In genomic region chr3:137951819-137952218, GRCm38 (mm10) we compare ENCODE assay signal across 10 mouse cellular contexts. TPM values are rescaled to one million over a fixed set of nuclear protein-coding genes. Genes with fewer than 3 reads are reported as not detected.
DNase-seq lines count a peak whose midpoint lies in the region; ATAC-seq and TF ChIP-seq lines count a peak whose summit lies in the region.
"Had no signal": no experiment of that assay in that cellular context is flagged by ENCODE, and none has a peak within 500 bp of the region (broad histone marks: within the 10 kb centered on the region; RNA-seq: fewer than 3 reads in every experiment).

No protein-coding gene starts in this region.

- no peak for DNase-seq in hindbrain, embryonic 10.5 days (ENCODE audit: low spot score)
- DNase-seq in hindbrain, embryonic 14.5 days (ENCODE audit: low spot score), result no peak
- peak; percentile 71 for DNase-seq in MEL (ENCODE audit: low read depth, low spot score)
- peak; percentile 62 to 68 (median 62) for DNase-seq in liver, embryonic 14.5 days (ENCODE audit: low read depth in 3 of 3, low spot score in 3 of 3)
- no peak for DNase-seq in ovary, postnatal 14 days (ENCODE audit: low spot score)
- DNase-seq in spleen, adult 12 weeks (ENCODE audit: low spot score), result no peak
- DNase-seq: left cerebral cortex, postnatal 4 days; thymus, adult 18-20 months had no signal

- WGBS in hindbrain, embryonic 10.5 days, result 44% methylated on average over 7 of the region's 7 CpGs
- WGBS in hindbrain, embryonic 14.5 days, result 39% methylated on average over 7 of the region's 7 CpGs
- WGBS in liver, embryonic 14.5 days (ENCODE audit: insufficient replicate concordance), result 5% methylated on average over 7 of the region's 7 CpGs

- H3K4me2 ChIP-seq in hindbrain, embryonic 14.5 days (replicated peaks), result no peak overlapping the region
- peak overlapping the region; percentile 40 for H3K4me2 ChIP-seq in liver, embryonic 14.5 days (ENCODE audit: low read depth)

- H3K27ac ChIP-seq in hindbrain, embryonic 10.5 days, result peak overlapping the region; percentile 18; the same call in 1 of the 2 replicates
- H3K27ac ChIP-seq in hindbrain, embryonic 14.5 days, result no peak overlapping the region
- H3K27ac ChIP-seq in MEL (ENCODE audit: control insufficient read depth, low read depth, low read length), result peak overlapping the region; percentile 90
- peak overlapping the region; percentile 32 for H3K27ac ChIP-seq in embryonic fibroblast, embryonic 13.5 days (ENCODE audit: insufficient read depth, low read length)
- H3K27ac ChIP-seq in liver, embryonic 14.5 days, result peak overlapping the region; percentile 74

- no peaks in the 10 kb centered on the region for H3K36me3 ChIP-seq in hindbrain, embryonic 10.5 days
- H3K36me3 ChIP-seq in hindbrain, embryonic 14.5 days (replicated peaks; ENCODE audit: control insufficient read depth, insufficient read depth), result no peaks in the 10 kb centered on the region
- peaks cover 3 to 85% of the 10 kb centered on the region in 2 experiments for H3K36me3 ChIP-seq in MEL (ENCODE audit: control insufficient read depth in 1 of 2, insufficient read depth in 2 of 2, low read length in 2 of 2)
- H3K36me3 ChIP-seq in liver, embryonic 14.5 days (replicated peaks; ENCODE audit: control insufficient read depth, insufficient read depth, low read depth), result peaks cover 2% of the 10 kb centered on the region; the same call in 1 of the 2 replicates

- peak in 1 of 2 experiments; percentile 76; a peak in 2 of 4 replicates for TF ChIP-seq EP300 in MEL (IDR thresholded peaks at IDR 0.05; ENCODE audit: low read depth in 1 of 2, low read length in 2 of 2)
- TF ChIP-seq EP300 in liver, embryonic 14.5 days (IDR thresholded peaks at IDR 0.05; ENCODE audit: low read depth), result peak; percentile 71

- TF ChIP-seq RAD21 in MEL (IDR thresholded peaks at IDR 0.05; ENCODE audit: low read depth, low read length), result no peak

- no peaks in the 10 kb centered on the region for H3K27me3 ChIP-seq in hindbrain, embryonic 10.5 days (ENCODE audit: insufficient read depth, poor library complexity, severe bottlenecking)
- no peaks in the 10 kb centered on the region for H3K27me3 ChIP-seq in hindbrain, embryonic 14.5 days (ENCODE audit: control insufficient read depth, insufficient read depth, low read length)
- H3K27me3 ChIP-seq in MEL (ENCODE audit: control insufficient read depth in 1 of 2, insufficient read depth in 2 of 2, low read length in 2 of 2), result no peaks in the 10 kb centered on the region
- H3K27me3 ChIP-seq in liver, embryonic 14.5 days (ENCODE audit: control insufficient read depth, insufficient read depth, low read length), result no peaks in the 10 kb centered on the region

- H3K9ac ChIP-seq in hindbrain, embryonic 14.5 days, result no peak overlapping the region
- H3K9ac ChIP-seq in MEL (ENCODE audit: control insufficient read depth, low read depth, low read length, poor library complexity, severe bottlenecking), result peak overlapping the region; percentile 51
- peak overlapping the region; percentile 20; the same call in 1 of the 2 replicates for H3K9ac ChIP-seq in liver, embryonic 14.5 days (replicated peaks)

- peaks cover 3% of the 10 kb centered on the region; the same call in 1 of the 2 replicates for H3K79me2 ChIP-seq in MEL (ENCODE audit: control insufficient read depth, insufficient read depth, low read length, poor library complexity)

- H3K9me3 ChIP-seq in hindbrain, embryonic 10.5 days, result no peaks in the 10 kb centered on the region
- no peaks in the 10 kb centered on the region for H3K9me3 ChIP-seq in hindbrain, embryonic 14.5 days (ENCODE audit: control insufficient read depth, low read length)
- H3K9me3 ChIP-seq in MEL (replicated peaks; ENCODE audit: insufficient read depth, low read length), result no peaks in the 10 kb centered on the region
- no peaks in the 10 kb centered on the region for H3K9me3 ChIP-seq in liver, embryonic 14.5 days (ENCODE audit: control insufficient read depth, low read length)

- no peak overlapping the region for H3K4me3 ChIP-seq in hindbrain, embryonic 10.5 days
- H3K4me3 ChIP-seq in hindbrain, embryonic 14.5 days (replicated peaks; ENCODE audit: low read length), result no peak overlapping the region
- H3K4me3 ChIP-seq in MEL (ENCODE audit: control insufficient read depth in 1 of 2, insufficient read depth in 1 of 2, low read depth in 2 of 2, low read length in 2 of 2), result no peak overlapping the region
- no peak overlapping the region for H3K4me3 ChIP-seq in embryonic fibroblast, embryonic 13.5 days (ENCODE audit: insufficient read depth, low read length)
- H3K4me3 ChIP-seq in liver, embryonic 14.5 days (ENCODE audit: insufficient read depth in 1 of 2, low read depth in 2 of 2, low read length in 2 of 2), result no peak overlapping the region

- no peak for TF ChIP-seq POLR2A in MEL (IDR thresholded peaks at IDR 0.05; ENCODE audit: control insufficient read depth in 1 of 2, insufficient read depth in 1 of 2, low read depth in 1 of 2, low read length in 2 of 2, poor library complexity in 1 of 2)
- no peak for TF ChIP-seq POLR2A in embryonic fibroblast, embryonic 13.5 days (IDR thresholded peaks at IDR 0.05; ENCODE audit: low read depth, low read length)

- peaks cover 25% of the 10 kb centered on the region for H3K4me1 ChIP-seq in hindbrain, embryonic 10.5 days (replicated peaks)
- H3K4me1 ChIP-seq in hindbrain, embryonic 14.5 days (replicated peaks; ENCODE audit: control insufficient read depth, insufficient read depth, low read length), result peaks cover 14% of the 10 kb centered on the region
- H3K4me1 ChIP-seq in MEL (ENCODE audit: control insufficient read depth in 1 of 2, insufficient read depth in 2 of 2, low read length in 2 of 2), result peaks cover 41 to 80% of the 10 kb centered on the region in 2 experiments
- H3K4me1 ChIP-seq in embryonic fibroblast, embryonic 13.5 days (ENCODE audit: control insufficient read depth, insufficient read depth, low read length), result peaks cover 14% of the 10 kb centered on the region
- peaks cover 73 to 75% of the 10 kb centered on the region in 2 experiments for H3K4me1 ChIP-seq in liver, embryonic 14.5 days (replicated peaks; ENCODE audit: control insufficient read depth in 2 of 2, insufficient read depth in 2 of 2, low read length in 1 of 2)

- no peak for ATAC-seq in hindbrain, embryonic 14.5 days (ENCODE audit: low FRiP score)
- peak; percentile 70 for ATAC-seq in liver, embryonic 14.5 days (ENCODE audit: insufficient read depth)
- ATAC-seq in CD4-positive, CD25-positive, alpha-beta regulatory T cell, adult 4 months, result no peak

- 0 out of 6 replicates have a peak, but pooled peaks of 1 of the 3 experiments have one; percentile 0 for TF ChIP-seq CTCF in MEL (IDR thresholded peaks at IDR 0.05 in 2 of 3, conservative IDR thresholded peaks at IDR 0.05 in 1 of 3; ENCODE audit: control insufficient read depth in 1 of 3, insufficient read depth in 1 of 3, low read depth in 2 of 3, low read length in 3 of 3, poor library complexity in 1 of 3, severe bottlenecking in 1 of 3)
- no peak for TF ChIP-seq CTCF in embryonic fibroblast, embryonic 13.5 days (IDR thresholded peaks at IDR 0.05; ENCODE audit: borderline replicate concordance, insufficient read depth, low read length)
- TF ChIP-seq CTCF in liver, embryonic 14.5 days (IDR thresholded peaks at IDR 0.05; ENCODE audit: low read depth), result no peak; the same call in 1 of the 2 replicates

TF ChIP-seq in MEL, 35 proteins besides CTCF, POLR2A, EP300 and RAD21 (continues in another document):
- no peak for TF ChIP-seq NRF1 (IDR thresholded peaks at IDR 0.05; ENCODE audit: insufficient read depth, low read depth, low read length, poor library complexity, severe bottlenecking)
- no peak for TF ChIP-seq SIN3A (IDR thresholded peaks at IDR 0.05; ENCODE audit: low read length)
- no peak for TF ChIP-seq JUND (IDR thresholded peaks at IDR 0.05; ENCODE audit: low read depth, low read length)
- no peak for TF ChIP-seq POLR2AphosphoS5 (IDR thresholded peaks at IDR 0.05; ENCODE audit: borderline replicate concordance, low read depth, low read length)
- no peak for TF ChIP-seq MAFK (IDR thresholded peaks at IDR 0.05; ENCODE audit: borderline replicate concordance, low read depth, low read length)
- TF ChIP-seq TBP (IDR thresholded peaks at IDR 0.05; ENCODE audit: low read depth, low read length), result no peak
- TF ChIP-seq NELFE (IDR thresholded peaks at IDR 0.05; ENCODE audit: low read depth, low read length), result no peak
- TF ChIP-seq ZKSCAN1 (IDR thresholded peaks at IDR 0.05; ENCODE audit: low read depth, low read length), result no peak
- TF ChIP-seq MAZ (IDR thresholded peaks at IDR 0.05; ENCODE audit: low read depth, low read length), result no peak
- TF ChIP-seq POLR2AphosphoS2 (IDR thresholded peaks at IDR 0.05; ENCODE audit: low read length), result 0 out of 2 replicates have a peak, but pooled peaks have one; percentile 0
- peak; percentile 85 for TF ChIP-seq TAL1 (IDR thresholded peaks at IDR 0.05; ENCODE audit: low read length)
- TF ChIP-seq MYC (IDR thresholded peaks at IDR 0.05; ENCODE audit: low read depth, low read length), result no peak

RNA-seq across cellular contexts. Expression of gene Dapp1, which starts 29.5 kb away (rescaled TPM):
- polyA plus RNA-seq in hindbrain, embryonic 10.5 days (2016; fragmentation: Nextera tagmentation; extraction: Ambion mirVana), result 2.3 and 2.4 TPM in 2 replicates
- polyA plus RNA-seq in hindbrain, embryonic 14.5 days (2014; fragmentation: Nextera tagmentation; extraction: Ambion mirVana), result 2.8 and 3.0 TPM in 2 replicates
- total RNA-seq in MEL (2012; rRNA removed), result 45.7 and 59.0 TPM in 2 replicates
- 10 to 100 TPM; 67.3 to 91.5 TPM for polyA plus RNA-seq in MEL (2012; ENCODE audit: insufficient read depth in 1 of 2, insufficient read length in 2 of 2, low read depth in 1 of 2, low replicate concordance in 2 of 2, missing spikeins in 1 of 2)
- 15.4 and 15.6 TPM in 2 replicates for polyA plus RNA-seq in embryonic fibroblast, embryonic 13.5 days (2011; ENCODE audit: insufficient read length, low read depth, missing spikeins)
- polyA plus RNA-seq in liver, embryonic 14.5 days (2012; rRNA removed), result 5.1 and 8.8 TPM in 2 replicates
- polyA plus RNA-seq in liver, embryonic 14.5 days (2014; fragmentation: Nextera tagmentation; extraction: Ambion mirVana), result 10.6 and 11.5 TPM in 2 replicates
- 10 to 100 TPM; 74.5 to 78.4 TPM for polyA plus RNA-seq in CD4-positive, CD25-positive, alpha-beta regulatory T cell, adult 4 months (2017; shearing (Covaris generic))

RNA-seq across cellular contexts. Expression of gene Lamtor3, which starts 33.5 kb away (rescaled TPM):
- polyA plus RNA-seq in hindbrain, embryonic 10.5 days (2016; fragmentation: Nextera tagmentation; extraction: Ambion mirVana), result 82.8 and 83.3 TPM in 2 replicates
- 128 and 131 TPM in 2 replicates for polyA plus RNA-seq in hindbrain, embryonic 14.5 days (2014; fragmentation: Nextera tagmentation; extraction: Ambion mirVana)
- 73.3 and 77.5 TPM in 2 replicates for total RNA-seq in MEL (2012; rRNA removed)
- polyA plus RNA-seq in MEL (2012; ENCODE audit: insufficient read depth in 1 of 2, insufficient read length in 2 of 2, low read depth in 1 of 2, low replicate concordance in 2 of 2, missing spikeins in 1 of 2), result 10 to 100 TPM in 1 of 2 experiments, not detected in 1; 88.3 TPM
- 67.2 and 73.9 TPM in 2 replicates for polyA plus RNA-seq in embryonic fibroblast, embryonic 13.5 days (2011; ENCODE audit: insufficient read length, low read depth, missing spikeins)
- 31.3 and 35.2 TPM in 2 replicates for polyA plus RNA-seq in liver, embryonic 14.5 days (2012; rRNA removed)
- polyA plus RNA-seq in liver, embryonic 14.5 days (2014; fragmentation: Nextera tagmentation; extraction: Ambion mirVana), result 54.3 and 60.1 TPM in 2 replicates
- 10 to 100 TPM; 72.0 to 73.5 TPM for polyA plus RNA-seq in CD4-positive, CD25-positive, alpha-beta regulatory T cell, adult 4 months (2017; shearing (Covaris generic))

Comparison
In these comparisons a context has a peak if more than half of its experiments do, and no peak if none do; other contexts are left out.
1. DNase-seq: peak in MEL (single experiment) and liver, embryonic 14.5 days (3 of 3); none in hindbrain, embryonic 10.5 days (single experiment), hindbrain, embryonic 14.5 days (single experiment), ovary, postnatal 14 days (single experiment) and spleen, adult 12 weeks (single experiment).